Mouse (Mus musculus): ENCODE measurements around the gene Kcnj9. TPM values are rescaled to one million over a fixed set of nuclear protein-coding genes. Genes with fewer than 3 reads are reported as not detected.

The Kcnj9 gene
- total RNA-seq, 2 experiments from 2014 or later, result 70.6 to 75.4 TPM

- DNase-seq (ENCODE audit: low spot score in 2 of 2), result no peak
Measured at GRCm38 (mm10) chr1:172296816-172297510, 32.2 kb downstream of the Kcnj9 start.

DNA sequence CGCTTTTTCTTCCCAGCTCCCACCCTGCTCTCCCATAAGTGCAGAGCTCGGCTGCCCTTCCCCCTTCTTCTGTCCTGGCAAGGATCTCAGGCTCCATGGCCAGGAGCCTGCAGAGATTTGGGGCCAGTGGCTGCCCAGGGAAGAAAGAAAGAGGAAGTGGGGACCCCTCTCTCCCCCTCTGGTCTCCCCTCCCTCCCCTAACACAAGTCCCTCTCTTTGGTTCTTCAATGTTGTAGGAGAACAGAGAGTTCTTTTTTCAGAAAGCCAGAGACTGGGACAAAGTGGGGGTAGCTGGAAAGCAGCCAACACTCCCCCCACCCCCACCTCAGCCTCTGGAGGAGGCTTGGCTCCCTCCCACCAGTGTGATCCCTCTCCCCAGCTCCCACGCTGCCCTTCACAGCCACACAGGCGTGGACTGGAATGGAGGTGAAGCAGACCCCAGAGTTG is 33.3 kb downstream of the Kcnj9 start:
- peak in 1 of 2 experiments; percentile 63 for DNase-seq (ENCODE audit: low spot score in 2 of 2)

- DNase-seq (ENCODE audit: low spot score in 2 of 2), result no peak
Measured at GRCm38 (mm10) chr1:172293449-172293848, 35.7 kb downstream of the Kcnj9 start.

- DNase-seq (ENCODE audit: low spot score in 2 of 2), result no peak
Measured at GRCm38 (mm10) chr1:172292880-172293279, 36.2 kb downstream of the Kcnj9 start.

DNA sequence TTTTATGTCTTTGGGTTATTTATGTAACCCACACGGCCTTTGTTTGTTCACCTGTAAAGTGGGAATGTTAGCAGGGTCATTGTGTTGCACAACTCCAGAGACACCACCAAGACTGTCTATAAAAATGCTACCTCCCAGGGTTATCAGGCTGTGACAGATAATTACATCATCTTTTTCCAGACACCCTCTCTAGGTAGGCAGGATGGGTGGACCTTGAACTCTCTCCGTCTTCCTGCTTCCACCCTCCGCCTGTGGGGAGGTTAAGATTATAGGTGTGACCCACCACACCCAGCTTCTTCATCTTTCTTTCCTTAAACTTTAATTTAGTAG is 39.5 kb downstream of the Kcnj9 start:
- no peak for DNase-seq (ENCODE audit: low spot score in 2 of 2)

- no peak for DNase-seq (ENCODE audit: low spot score in 2 of 2)
Measured at GRCm38 (mm10) chr1:172288900-172289616, 40.1 kb downstream of the Kcnj9 start.

GRCm38 (mm10) chr1:172286740-172287139 is 42.4 kb downstream of the Kcnj9 start:
- no peak for DNase-seq (ENCODE audit: low spot score in 2 of 2)

DNA sequence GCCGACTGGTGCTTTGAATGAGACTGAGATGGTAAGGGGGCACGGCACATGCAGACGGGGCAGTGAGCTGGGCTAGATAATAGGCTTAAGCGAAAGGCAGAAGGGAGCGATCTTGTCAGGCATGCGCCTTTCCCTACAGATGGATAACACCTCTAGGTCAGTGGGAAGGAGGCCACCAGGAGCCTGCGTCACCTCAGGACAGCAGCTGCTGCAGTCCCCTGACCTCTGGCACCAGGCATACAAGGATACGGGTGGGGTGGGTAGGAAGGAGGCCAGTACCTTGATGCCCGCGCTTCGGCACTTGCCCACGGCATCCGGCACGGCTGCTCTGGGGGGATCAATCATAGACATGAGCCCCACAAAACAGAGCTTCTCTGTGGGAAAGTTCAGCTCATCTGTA is 44.9 kb downstream of the Kcnj9 start:
- no peak for DNase-seq (ENCODE audit: low spot score in 2 of 2)

DNA sequence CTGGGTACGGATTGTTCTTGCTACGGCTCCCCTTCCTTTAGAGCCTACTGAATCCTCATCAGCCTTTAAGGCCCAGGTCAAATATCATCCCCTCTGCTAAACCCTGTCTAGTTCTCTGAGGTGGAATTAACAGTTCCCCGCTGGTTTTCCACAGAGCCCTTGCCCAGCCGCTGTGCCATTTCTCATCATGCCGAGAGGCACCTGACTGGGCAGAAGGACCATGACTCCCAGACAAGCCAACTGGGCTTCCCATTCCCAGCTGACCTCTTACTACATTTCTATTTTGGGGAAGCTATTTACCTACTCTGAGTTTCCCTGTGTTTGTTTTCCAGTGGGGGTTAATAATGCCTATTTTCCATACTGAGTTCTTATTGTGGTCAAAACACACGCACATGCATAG is 46.0 kb downstream of the Kcnj9 start:
- no peak for DNase-seq (ENCODE audit: low spot score in 2 of 2)

- peak in 1 of 2 experiments; percentile 63 for DNase-seq (ENCODE audit: low spot score in 2 of 2)
Measured at GRCm38 (mm10) chr1:172281522-172282254, 47.4 kb downstream of the Kcnj9 start.

DNA sequence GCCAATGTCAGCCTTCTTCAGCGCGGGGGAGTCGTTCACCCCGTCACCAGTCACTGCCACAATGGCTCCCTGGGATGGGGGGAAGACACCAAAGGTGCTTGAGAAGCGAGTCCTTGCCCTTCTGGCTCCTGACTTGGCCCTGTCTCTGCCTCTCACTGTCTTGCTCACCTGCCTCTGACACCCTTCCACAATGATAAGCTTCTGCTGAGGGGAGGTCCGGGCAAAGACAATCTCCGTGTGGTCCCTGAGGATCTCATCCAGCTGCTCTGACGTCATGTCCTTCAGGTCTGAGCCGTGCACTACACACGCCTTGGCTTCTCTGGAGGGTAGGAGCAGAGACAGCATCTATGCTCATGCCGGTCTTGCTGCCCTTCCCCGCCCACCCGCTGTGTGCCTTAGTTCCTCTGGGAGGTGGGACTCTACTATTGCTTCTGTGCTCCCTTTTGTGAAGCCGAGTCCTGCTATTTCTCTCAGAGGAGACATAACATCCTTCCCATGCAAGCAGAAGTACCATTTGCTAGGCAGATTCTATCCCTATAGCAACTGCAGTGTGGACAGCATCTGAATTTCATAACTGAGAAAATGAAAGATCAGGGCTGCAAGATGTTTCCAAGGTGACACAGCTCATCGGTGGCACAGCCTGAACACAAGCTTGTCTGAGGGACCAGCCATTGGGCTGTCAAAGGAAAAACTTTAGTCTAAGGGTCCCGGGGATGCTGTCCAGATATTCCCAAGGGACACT is 49.2 kb downstream of the Kcnj9 start:
- no peak for DNase-seq (ENCODE audit: low spot score in 2 of 2)

GRCm38 (mm10) chr1:172278328-172278727 is 50.8 kb downstream of the Kcnj9 start:
- DNase-seq (ENCODE audit: low spot score in 2 of 2), result no peak

DNA sequence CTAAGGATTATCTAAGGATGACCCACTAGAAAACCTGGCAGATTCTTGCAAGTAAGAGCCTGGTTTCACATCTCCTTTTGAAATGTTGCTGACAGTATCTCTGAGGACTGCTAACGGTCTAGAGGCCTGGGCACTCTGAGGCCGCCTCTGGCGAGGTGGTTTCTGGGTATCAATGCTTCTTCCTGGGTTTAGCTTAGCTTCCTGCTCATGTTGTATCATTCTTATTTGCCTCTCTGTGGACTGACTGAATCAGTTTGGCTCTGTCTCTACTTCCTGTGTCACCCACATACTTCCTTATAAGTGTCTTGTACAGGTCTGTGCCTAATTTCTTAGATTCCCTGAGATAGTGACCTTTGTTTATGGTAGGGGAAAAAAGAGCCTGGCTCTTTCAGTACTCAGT is 51.9 kb downstream of the Kcnj9 start:
- DNase-seq (ENCODE audit: low spot score in 2 of 2), result no peak

DNA sequence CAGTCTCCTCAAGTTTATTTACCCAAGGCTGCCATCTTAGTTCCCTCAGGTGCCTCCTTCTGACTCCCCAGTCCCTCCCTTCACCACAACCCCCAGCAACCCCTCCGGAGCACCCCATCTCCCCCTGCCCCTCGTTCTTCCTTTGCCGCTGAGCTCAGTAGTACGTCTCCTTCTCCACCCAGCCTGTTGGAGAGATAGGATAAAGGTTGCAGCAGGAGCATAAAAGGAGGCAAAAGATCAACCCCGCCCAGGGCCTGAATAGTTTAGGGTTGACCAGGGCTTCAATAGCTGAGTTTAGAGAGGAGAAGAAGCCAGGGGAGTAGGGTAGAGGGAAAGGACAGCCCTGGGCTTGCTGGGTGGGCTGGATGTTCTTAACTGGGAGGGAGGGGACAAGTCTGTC is 54.6 kb downstream of the Kcnj9 start:
- DNase-seq (ENCODE audit: low spot score in 2 of 2), result no peak

DNA sequence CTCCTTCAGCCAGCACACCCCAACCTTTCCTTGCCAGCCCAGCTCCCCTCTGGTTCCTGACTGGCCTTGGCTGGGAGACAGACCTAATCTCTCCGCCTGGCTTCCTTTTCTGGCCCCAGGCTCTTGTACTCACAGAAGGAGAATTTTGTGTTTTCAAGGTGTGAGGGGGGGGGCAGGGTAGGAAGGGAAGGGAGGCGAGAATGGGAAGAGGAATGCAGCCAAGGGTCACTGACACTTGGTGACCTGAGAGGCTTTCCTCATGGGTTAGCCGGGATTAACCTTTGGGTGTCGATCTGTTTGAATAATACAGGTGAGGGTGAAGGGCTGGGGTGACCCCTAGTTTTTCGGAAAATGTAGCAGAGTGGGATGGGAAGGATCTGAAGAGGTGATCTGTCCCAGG is 55.0 kb downstream of the Kcnj9 start:
- no peak for DNase-seq (ENCODE audit: low spot score in 2 of 2)

- no peak for DNase-seq (ENCODE audit: low spot score in 2 of 2)
Measured at GRCm38 (mm10) chr1:172273386-172273785, 55.7 kb downstream of the Kcnj9 start.

GRCm38 (mm10) chr1:172271765-172272164 is 57.4 kb downstream of the Kcnj9 start:
- peak in 1 of 2 experiments; percentile 58 for DNase-seq (ENCODE audit: low spot score in 2 of 2)

- no peak for DNase-seq (ENCODE audit: low spot score in 2 of 2)
Measured at GRCm38 (mm10) chr1:172271208-172271607, 57.9 kb downstream of the Kcnj9 start.

Measured in layer of hippocampus, adult 18-20 months (tissue).